Mouse (Mus musculus) heart, adult 18-20 months (tissue): Measurements from ENCODE around the gene Dhx37. TPM values are rescaled to one million over a fixed set of nuclear protein-coding genes. Genes with fewer than 3 reads are reported as not detected.
A peak's percentile ranks its signal among the peaks of the same experiment; 100 is the strongest.

Experiments used
- DNase-seq, 2 experiments: peaks; one replicate each; pipeline ENCODE4 v3.0.0; 2021 to 2022; ENCODE audit warnings: mixed read lengths in 1 of 2
- total RNA-seq, 2 experiments: library from RNA; stranded (reverse); gene quantifications; 2 replicates each; pipeline ENCODE4 v1.2.3; 2021

Gene Dhx37
- total RNA-seq, 2 experiments from 2014 or later: 13.4 to 14.1 TPM

GRCm38 (mm10) chr5:125407910-125408575 lies 25.9 kb downstream of the Dhx37 start:
- DNase-seq: peak; percentile 33

DNA sequence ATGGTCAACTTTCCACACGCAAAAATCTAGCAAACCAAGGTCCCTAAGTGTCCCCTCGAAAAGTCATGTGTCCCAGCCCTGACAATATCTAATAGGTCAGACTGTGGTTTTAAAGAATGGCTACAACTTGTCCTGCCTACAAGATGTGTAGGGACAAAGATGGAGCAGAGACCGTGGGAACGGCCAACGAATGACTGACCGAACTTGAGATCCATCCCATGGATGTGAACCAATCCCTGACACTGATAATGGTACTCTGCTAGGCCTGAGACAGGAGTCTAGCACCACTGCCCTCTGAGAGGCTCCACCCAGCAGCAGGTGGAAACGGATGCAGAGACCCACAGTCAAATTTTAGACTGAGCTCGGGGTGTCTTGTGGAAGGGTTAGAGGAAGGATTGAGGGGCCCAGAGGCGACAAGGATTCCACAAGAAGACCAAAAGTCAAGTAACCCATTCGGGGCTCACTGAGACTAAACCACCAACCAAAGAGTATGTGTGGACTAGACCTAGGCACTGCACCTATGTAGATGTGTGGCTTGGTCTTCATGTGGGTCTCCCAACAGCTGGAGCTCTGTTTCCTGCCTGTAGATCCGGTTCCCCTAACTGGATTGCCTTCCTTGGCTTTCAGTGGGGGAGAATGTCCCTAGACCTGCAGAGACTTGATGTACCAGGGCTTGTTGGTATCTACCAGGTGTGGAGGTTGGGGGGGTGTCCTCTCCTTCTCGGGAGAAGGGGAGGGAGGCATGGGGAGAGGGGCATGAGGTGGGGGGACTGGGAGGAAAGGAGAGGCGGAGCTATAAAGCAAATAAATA lies 26.7 kb downstream of the Dhx37 start:
- DNase-seq: peak in 1 of 2 experiments; percentile 24

- DNase-seq: peak; percentile 81 to 87
Observed at GRCm38 (mm10) chr5:125406322-125407016, 27.5 kb downstream of the Dhx37 start.

DNA sequence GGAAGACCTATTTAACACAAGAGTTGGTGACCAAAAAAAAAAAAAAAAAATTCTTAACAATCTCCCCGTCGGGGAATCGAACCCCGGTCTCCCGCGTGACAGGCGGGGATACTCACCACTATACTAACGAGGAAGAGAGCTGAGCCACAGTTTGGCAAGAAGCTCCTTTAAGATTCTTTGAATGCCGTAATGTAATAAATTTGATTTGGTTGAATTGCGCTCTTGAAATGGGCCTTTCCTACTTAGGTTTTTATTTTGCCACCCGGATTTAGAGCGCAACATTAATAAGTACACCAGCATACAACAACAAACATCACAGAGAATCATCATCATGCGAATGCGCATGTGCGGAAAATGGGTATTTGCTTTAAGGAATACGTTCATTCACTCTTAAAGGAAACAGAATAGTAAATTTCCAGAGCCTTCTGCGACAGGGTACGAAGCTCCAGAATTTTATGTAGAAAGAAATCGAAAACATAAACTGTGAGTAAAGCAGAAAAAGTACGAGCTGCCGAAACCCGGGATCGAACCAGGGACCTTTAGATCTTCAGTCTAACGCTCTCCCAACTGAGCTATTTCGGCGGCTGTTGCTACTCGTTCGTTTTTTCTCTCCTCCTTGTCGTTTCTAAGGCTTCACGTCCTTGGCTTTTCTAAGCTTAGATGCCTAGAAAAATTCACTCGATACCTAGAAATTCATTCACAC lies 28.2 kb downstream of the Dhx37 start:
- DNase-seq: peak; percentile 86 to 97

DNA sequence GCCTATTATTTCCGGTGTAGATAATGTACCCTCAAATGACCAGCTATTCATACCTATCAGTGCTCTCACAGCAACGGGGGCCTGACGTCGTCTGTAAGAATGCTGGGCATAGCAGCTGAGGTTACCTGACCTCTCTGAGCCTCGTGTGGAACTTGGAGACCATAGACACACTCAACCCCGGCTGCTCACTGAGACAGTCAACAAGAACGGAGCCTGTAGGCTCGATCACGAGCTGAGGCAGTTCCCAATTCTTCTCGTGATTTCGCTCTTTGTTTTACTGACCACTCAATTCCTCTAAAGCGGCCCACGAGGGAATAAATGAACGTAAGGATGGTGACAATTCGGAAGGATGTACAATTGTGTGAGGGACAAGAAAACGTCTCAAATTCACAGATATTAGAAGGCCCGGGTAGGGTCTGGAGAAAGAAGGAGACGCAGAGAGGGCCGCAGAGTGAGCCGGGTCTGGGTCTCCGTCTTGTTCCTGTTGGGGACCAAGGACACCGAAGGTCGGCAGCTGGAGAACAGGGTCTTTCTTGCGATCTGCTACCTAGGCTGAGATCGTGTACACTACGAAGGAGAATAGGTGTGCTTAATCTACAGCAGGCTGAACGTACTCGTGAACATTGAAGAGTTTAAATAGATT lies 28.9 kb downstream of the Dhx37 start:
- DNase-seq: peak; percentile 68 to 84

DNA sequence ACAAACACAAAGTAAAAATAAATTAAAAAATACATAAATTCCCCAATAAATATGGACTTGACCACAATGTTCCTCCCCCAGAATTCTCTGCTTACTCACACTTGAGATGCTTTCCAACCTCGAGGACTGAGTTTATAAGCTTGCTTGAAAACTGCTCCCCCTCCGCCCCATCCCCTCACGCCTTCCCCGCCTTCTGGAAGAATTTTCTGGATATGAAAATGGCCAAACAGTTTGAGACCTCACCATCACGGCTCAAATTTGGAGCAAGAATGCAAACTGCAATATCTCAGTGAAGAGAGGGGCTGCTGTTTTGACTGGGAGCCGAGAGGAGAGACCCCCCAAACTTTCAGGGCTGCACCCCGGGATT lies 29.4 kb downstream of the Dhx37 start:
- peak in 1 of 2 experiments; percentile 23 for DNase-seq

DNA sequence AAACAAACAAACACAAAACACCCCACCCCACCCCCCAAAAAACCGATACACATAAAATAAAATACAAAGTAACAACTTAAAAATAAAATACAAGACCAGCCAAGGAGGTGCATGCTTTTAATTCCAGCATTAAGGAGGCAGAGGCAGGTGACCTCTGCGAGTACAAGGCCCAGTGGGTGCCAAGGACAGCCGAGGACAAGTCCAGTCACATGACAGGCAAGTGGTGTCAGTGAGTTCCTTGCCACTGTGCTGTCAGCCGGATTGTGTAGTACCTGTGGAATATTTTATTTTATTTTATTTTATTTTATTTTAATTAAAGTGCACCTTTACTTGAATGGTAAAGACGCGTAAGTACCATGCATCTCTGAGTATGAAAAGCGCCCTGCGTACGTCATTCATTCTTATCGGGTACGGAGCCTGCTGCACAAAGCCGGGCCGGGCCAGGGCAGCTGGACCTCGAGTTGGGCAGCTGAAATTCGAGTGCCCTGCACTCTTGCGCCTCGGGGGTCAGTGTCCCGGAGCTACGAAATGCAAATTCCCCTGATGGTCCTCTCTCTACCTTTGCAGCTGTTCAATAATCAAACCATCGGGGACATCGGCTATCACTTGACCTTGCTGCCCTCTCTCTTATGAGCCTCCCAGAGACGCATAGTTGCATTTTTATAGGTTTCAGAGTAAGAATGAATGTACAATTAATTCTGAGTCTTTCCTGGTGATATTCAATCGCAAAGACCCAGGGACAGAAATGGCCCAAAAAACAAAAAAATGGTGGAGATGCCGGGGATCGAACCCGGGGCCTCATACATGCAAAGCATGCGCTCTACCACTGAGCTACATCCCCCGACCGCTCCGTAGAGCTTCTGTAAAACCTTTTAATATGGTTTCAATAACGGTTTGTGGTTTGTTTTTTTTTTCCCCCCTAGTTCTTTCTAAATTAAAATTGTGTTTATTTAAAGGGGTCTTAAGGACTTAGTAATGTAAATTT lies 30.1 kb downstream of the Dhx37 start:
- peak; percentile 68 to 89 for DNase-seq

DNA sequence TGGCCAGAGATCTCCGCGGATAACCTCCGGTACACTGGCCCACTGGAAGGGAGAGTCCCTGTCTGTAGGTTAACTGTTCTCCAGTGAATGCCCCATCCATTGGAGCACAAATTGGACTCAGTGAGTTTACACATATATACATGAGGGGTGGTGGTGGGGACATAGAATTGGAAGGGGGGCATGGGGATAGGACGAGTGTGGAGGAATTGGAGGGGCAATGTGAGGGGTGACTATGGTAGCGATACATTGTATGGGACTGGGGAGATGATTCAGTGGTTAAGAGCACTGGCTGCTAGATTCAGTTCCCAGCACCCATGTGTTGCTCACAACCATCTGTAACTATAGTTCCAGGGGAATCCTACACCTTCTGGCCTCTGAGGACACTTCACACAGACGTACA lies 30.9 kb downstream of the Dhx37 start:
- DNase-seq: no peak

GRCm38 (mm10) chr5:125402476-125402875 lies 31.4 kb downstream of the Dhx37 start:
- no peak for DNase-seq

DNA sequence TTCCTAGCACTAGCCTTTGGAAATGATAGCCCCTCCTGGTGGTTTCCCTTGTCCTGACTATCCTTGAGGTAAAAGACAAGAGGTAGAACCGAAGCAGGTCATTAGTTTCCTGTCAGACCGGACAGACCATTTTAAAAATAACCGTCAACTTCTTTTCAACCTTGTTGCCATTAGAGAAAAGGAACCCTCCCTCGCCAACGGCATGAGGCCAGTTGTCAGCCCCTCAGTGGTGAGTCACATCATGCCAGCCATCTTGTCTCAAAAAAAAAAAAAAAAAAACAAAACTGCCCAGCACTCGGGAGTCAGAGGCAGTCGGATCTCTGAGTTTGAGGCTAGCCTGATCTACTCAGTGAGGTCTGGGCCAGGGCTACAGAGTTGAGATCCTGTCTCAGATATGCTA lies 33.0 kb downstream of the Dhx37 start:
- DNase-seq: no peak

DNA sequence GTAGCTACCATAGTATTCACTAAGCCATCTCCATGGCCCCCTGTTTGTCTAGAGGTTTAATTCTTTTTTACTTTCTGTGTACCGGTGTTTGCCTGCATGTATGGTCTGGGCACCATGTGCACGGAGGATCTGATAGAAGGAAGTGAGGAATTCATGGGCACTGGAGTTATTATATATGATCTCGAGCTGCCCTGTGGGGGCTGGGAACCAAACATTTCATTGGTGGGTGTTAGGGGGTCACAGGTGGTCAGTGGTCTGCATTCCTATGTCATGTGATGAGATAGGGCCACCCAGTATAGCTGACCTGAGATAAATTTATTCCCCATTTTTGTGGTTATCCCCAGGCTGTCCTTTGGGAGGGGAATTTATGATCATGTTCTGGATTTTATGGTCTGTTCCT lies 38.9 kb downstream of the Dhx37 start:
- no peak for DNase-seq

DNA sequence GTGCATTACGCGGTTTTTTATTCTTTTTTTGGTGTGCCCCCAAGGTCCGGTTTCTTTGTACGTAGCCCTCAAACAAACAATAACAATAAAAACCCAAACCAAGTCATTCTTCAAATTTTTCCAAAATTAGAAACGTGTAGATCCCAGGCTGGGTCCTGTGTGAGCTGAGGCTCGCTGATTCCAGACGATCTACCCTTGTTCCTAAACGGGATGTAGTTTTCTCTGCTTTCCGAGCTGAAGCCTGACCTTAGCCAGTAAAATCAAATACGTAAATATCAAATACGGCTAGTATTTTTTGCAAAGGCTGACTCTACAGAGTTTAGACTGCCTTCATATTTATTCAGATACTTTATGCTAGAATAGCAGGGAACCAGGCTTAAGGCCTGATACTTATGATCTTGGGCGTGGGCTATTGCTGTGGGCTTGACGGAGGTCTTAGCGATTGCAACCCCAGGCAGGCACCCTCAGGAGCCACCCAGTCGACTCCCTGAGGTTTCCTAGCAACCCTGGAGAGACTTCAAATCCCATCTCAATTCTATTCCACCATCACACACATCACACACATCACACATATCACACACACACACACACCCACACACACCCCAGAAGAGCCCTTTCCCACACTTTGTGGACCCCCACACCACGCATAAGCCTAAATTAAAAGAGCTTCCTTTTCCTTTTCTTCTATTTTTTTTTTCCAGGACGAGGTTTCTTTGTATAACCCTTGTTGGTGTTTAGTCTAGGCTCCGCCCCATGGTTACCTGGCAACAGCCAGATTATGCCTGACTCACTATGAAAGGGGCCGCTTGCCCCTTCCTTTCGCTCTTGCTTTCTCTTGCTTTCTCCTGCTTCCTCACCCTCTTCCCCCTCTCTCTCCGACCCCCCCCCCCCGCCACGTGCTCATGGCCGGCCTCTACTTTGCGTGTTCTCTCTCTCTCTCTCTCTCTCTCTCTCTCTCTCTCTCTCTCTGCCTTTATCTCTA lies 40.0 kb downstream of the Dhx37 start:
- peak; percentile 89 to 91 for DNase-seq

GRCm38 (mm10) chr5:125392977-125393621 lies 40.8 kb downstream of the Dhx37 start:
- peak; percentile 99 to 100 for DNase-seq

DNA sequence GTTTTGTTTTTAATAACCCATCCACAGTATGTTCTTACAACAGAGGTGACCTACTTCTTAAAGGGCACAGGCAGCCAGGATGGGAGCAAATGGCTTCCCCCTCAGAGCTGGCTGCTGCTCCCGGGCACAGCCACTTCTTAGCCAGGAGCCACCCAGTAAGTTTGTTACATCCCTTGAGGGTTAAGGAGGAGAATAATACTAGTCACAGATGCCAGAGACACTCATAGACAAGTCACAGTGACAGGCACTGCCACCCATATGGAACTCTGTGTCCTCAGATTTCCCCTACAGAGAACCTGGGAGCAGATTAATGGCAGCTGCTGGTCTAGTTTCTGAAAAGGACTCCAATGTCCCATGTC lies 41.3 kb downstream of the Dhx37 start:
- DNase-seq: no peak

GRCm38 (mm10) chr5:125392176-125392575 lies 41.7 kb downstream of the Dhx37 start:
- DNase-seq: peak in 1 of 2 experiments; percentile 54

GRCm38 (mm10) chr5:125391609-125392008 lies 42.3 kb downstream of the Dhx37 start:
- peak; percentile 90 to 91 for DNase-seq

- peak in 1 of 2 experiments; percentile 59 for DNase-seq
Observed at GRCm38 (mm10) chr5:125390906-125391477, 42.9 kb downstream of the Dhx37 start.
